In the genomic region with DNA sequence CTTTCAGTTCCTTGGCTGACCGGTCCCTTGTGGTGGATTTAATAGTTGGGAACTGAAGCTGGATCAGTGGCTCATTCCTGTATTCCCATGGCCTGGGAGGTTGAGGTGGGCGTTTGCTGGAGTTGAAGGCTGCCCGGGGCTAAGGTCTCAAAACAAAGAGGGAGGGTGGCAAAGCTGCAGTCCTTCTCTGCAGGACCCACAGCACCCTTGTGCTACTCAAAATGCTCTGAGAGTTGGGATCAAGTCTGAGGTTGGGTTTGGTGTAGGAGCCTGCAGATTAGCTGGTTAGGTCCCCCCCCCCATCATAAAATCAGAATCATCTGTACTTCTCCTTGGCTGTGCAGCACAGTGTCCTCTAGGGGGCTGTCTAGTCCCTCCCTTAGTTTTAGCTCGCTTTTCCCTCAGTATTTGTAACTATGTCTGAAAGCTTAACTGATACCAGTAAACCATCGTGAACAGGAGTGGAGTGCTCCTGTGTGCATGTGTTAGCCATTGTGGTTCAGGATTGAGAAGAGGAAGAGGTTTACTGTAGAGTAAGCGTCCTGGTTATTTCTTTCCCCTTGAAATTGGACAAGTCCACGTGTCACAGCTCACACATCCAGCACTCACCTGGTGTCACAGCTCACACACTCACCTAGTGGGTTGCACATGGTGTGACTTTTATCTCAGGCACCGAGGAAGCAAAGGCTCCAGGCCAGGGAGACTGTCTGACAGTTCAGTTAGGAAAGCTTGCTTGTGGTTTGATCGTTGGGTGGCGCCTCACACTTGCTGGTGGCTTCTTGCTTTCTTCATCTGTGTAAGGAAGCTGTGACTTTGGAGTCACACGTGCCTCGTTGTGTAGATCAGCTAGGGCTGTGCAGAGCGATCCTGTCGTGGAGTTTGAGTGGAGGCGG, we compare ENCODE assay signal across 8 mouse cellular contexts. TPM values are rescaled to one million over a fixed set of nuclear protein-coding genes. Genes with fewer than 3 reads are reported as not detected.
A peak's percentile ranks its signal among the peaks of the same experiment; 100 is the strongest.
DNase-seq lines count a peak whose midpoint lies in the region; ATAC-seq and TF ChIP-seq lines count a peak whose summit lies in the region.

No protein-coding gene starts in this region.

- no peak for TF ChIP-seq RAD21 in CH12.LX (IDR thresholded peaks at IDR 0.05; ENCODE audit: low read depth, low read length)

- no peaks in the 10 kb centered on the region for H3K9me3 ChIP-seq in heart, embryonic 10.5 days
- no peaks in the 10 kb centered on the region for H3K9me3 ChIP-seq in CH12.LX (replicated peaks; ENCODE audit: low read length)
- no peaks in the 10 kb centered on the region for H3K9me3 ChIP-seq in forebrain, embryonic 13.5 days (replicated peaks)
- H3K9me3 ChIP-seq in lung, postnatal 0 days (ENCODE audit: low read length), result no peaks in the 10 kb centered on the region

- in situ Hi-C loops in CH12.LX (cut with MboI; ENCODE audit: low pct_ligation_motif_present, low pct_unique_long_range_greater_than_20kb, low sequenced_read_pairs), result no loop called here

- no peaks in the 10 kb centered on the region for H3K27me3 ChIP-seq in heart, embryonic 10.5 days (ENCODE audit: insufficient read depth, poor library complexity, severe bottlenecking)
- peaks cover 14% of the 10 kb centered on the region for H3K27me3 ChIP-seq in CH12.LX (replicated peaks)
- no peaks in the 10 kb centered on the region for H3K27me3 ChIP-seq in forebrain, embryonic 13.5 days
- no peaks in the 10 kb centered on the region for H3K27me3 ChIP-seq in lung, postnatal 0 days (replicated peaks; ENCODE audit: insufficient read depth, low read length)

- 87% methylated on average over 15 of the region's 15 CpGs for WGBS in heart, embryonic 10.5 days
- 82% methylated on average over 15 of the region's 15 CpGs for WGBS in forebrain, embryonic 13.5 days
- 67% methylated on average over 15 of the region's 15 CpGs for WGBS in lung, postnatal 0 days

- TF ChIP-seq CTCF in CH12.LX (conservative IDR thresholded peaks at IDR 0.05 in 1 of 2, IDR thresholded peaks at IDR 0.05 in 1 of 2; ENCODE audit: low read depth in 2 of 2, low read length in 2 of 2), result peak; percentile 40 to 62; a peak in 2 of 4 replicates
- peak; percentile 65 for TF ChIP-seq CTCF in lung, postnatal 0 days (IDR thresholded peaks at IDR 0.05)

- ATAC-seq in forebrain, embryonic 13.5 days, result no peak
- ATAC-seq in lung, postnatal 0 days, result no peak

- no peak for DNase-seq in heart, embryonic 10.5 days (ENCODE audit: low spot score)
- no peak for DNase-seq in heart, adult 9 months (ENCODE audit: low spot score in 2 of 2)
- DNase-seq in CH12.LX (ENCODE audit: extremely low read depth), result no peak
- DNase-seq in lung, postnatal 0 days (ENCODE audit: low spot score), result peak; percentile 67
- no peak for DNase-seq in gastrocnemius, postnatal 36 days
- DNase-seq in adrenal gland, postnatal 4 days (ENCODE audit: low spot score in 2 of 2), result no peak
- DNase-seq in c-Kit-positive CD71-positive TER-119-positive erythroid progenitor cells, embryonic 14.5 days (ENCODE audit: low spot score), result no peak

- H3K9ac ChIP-seq in CH12.LX (ENCODE audit: insufficient read depth, low read depth), result no peak overlapping the region
- peak overlapping the region; percentile 100 for H3K9ac ChIP-seq in forebrain, embryonic 13.5 days
- no peak overlapping the region for H3K9ac ChIP-seq in lung, postnatal 0 days (replicated peaks; ENCODE audit: low read depth)

- 0 out of 2 replicates have a peak, but pooled peaks have one; percentile 23 for TF ChIP-seq POLR2A in CH12.LX (IDR thresholded peaks at IDR 0.05; ENCODE audit: low read depth, low read length)

- H3K79me2 ChIP-seq in CH12.LX (replicated peaks; ENCODE audit: control insufficient read depth, extremely low read depth, insufficient read depth, poor library complexity, severe bottlenecking), result peaks cover 59% of the 10 kb centered on the region

- dilution Hi-C loops in CH12.LX (cut with MboI; ENCODE audit: extremely low pct_ligation_motif_present, extremely low pct_unique_long_range_greater_than_20kb, low sequenced_read_pairs), result no loop called here

- no peak overlapping the region for H3K27ac ChIP-seq in heart, embryonic 10.5 days
- H3K27ac ChIP-seq in CH12.LX (ENCODE audit: insufficient read depth, low read depth), result no peak overlapping the region
- no peak overlapping the region; the same call in 1 of the 2 replicates for H3K27ac ChIP-seq in forebrain, embryonic 13.5 days
- H3K27ac ChIP-seq in lung, postnatal 0 days (ENCODE audit: low read length), result peak overlapping the region; percentile 47; the same call in 1 of the 2 replicates

- peaks cover 80% of the 10 kb centered on the region for H3K36me3 ChIP-seq in heart, embryonic 10.5 days
- H3K36me3 ChIP-seq in CH12.LX (replicated peaks in 1 of 2; ENCODE audit: control insufficient read depth in 1 of 2, insufficient read depth in 1 of 2, low read length in 1 of 2), result peaks cover 69 to 82% of the 10 kb centered on the region in 2 experiments
- peaks cover 80% of the 10 kb centered on the region for H3K36me3 ChIP-seq in forebrain, embryonic 13.5 days (ENCODE audit: poor library complexity, severe bottlenecking)
- peaks cover 47% of the 10 kb centered on the region for H3K36me3 ChIP-seq in lung, postnatal 0 days (ENCODE audit: insufficient read depth, low read length)

- H3K4me3 ChIP-seq in heart, embryonic 10.5 days, result peak overlapping the region; percentile 15; the same call in 1 of the 2 replicates
- H3K4me3 ChIP-seq in CH12.LX (replicated peaks in 1 of 3; ENCODE audit: low read depth in 2 of 3, low read length in 2 of 3, poor library complexity in 1 of 3), result no peak overlapping the region
- peak overlapping the region; percentile 99 for H3K4me3 ChIP-seq in forebrain, embryonic 13.5 days
- no peak overlapping the region for H3K4me3 ChIP-seq in lung, postnatal 0 days (ENCODE audit: low read depth, low read length)

- peaks cover 35% of the 10 kb centered on the region for H3K4me1 ChIP-seq in heart, embryonic 10.5 days
- H3K4me1 ChIP-seq in CH12.LX (ENCODE audit: control insufficient read depth in 1 of 2, insufficient read depth in 2 of 2), result peaks cover 3 to 32% of the 10 kb centered on the region in 2 experiments
- peaks cover 49% of the 10 kb centered on the region for H3K4me1 ChIP-seq in forebrain, embryonic 13.5 days
- H3K4me1 ChIP-seq in lung, postnatal 0 days (ENCODE audit: insufficient read depth, low read depth, low read length), result peaks cover 15% of the 10 kb centered on the region

- intact Hi-C loops in gastrocnemius, postnatal 36 days (cut with DNase I), result loop anchor here (10.0 kb wide), 2 partner anchors 651 to 1131 kb away; a partner anchor contains a TSS

- TF ChIP-seq EP300 in CH12.LX (IDR thresholded peaks at IDR 0.05; ENCODE audit: low read length), result no peak
- no peak for TF ChIP-seq EP300 in lung, postnatal 0 days (IDR thresholded peaks at IDR 0.05)

- H3K4me2 ChIP-seq in CH12.LX (ENCODE audit: insufficient read depth, low read depth, poor library complexity, severe bottlenecking), result no peak overlapping the region
- H3K4me2 ChIP-seq in forebrain, embryonic 13.5 days, result peak overlapping the region; percentile 97
- no peak overlapping the region for H3K4me2 ChIP-seq in lung, postnatal 0 days (replicated peaks; ENCODE audit: low read depth, low read length)

RNA-seq across cellular contexts. Expression of a gene that starts 4.4 kb away (rescaled TPM):
- polyA plus RNA-seq in heart, embryonic 10.5 days (2016; fragmentation: Nextera tagmentation; extraction: Ambion mirVana), result 367 and 489 TPM in 2 replicates
- total RNA-seq in CH12.LX (2012; rRNA removed) (208 and 229 TPM in 2 replicates), CH12.LX (2014; rRNA removed) (242 and 254 TPM in 2 replicates)
- polyA plus RNA-seq in CH12.LX (2012; ENCODE audit: insufficient read length, low read depth), result 341 and 411 TPM in 2 replicates
- polyA plus RNA-seq in forebrain, embryonic 13.5 days (2015; fragmentation: Nextera tagmentation; extraction: Ambion mirVana), result 592 and 632 TPM in 2 replicates
- 161 and 170 TPM in 2 replicates for polyA plus RNA-seq in lung, postnatal 0 days (2015; fragmentation: Nextera tagmentation; extraction: Ambion mirVana)
- 10 to 100 TPM; 67.7 to 83.0 TPM for total RNA-seq in gastrocnemius, postnatal 36 days (2021)
- total RNA-seq in adrenal gland, postnatal 4 days (2021), result 100 to 1,000 TPM; 364 to 387 TPM

RNA-seq across cellular contexts. Expression of a gene that starts 10.4 kb away (rescaled TPM):
- 8.4 and 10.4 TPM in 2 replicates for polyA plus RNA-seq in heart, embryonic 10.5 days (2016; fragmentation: Nextera tagmentation; extraction: Ambion mirVana)
- 16.7 and 22.0 TPM in 2 replicates for total RNA-seq in CH12.LX (2012; rRNA removed)
- total RNA-seq in CH12.LX (2014; rRNA removed), result 15.2 TPM in 2 replicates
- 25.9 and 31.6 TPM in 2 replicates for polyA plus RNA-seq in CH12.LX (2012; ENCODE audit: insufficient read length, low read depth)
- polyA plus RNA-seq in forebrain, embryonic 13.5 days (2015; fragmentation: Nextera tagmentation; extraction: Ambion mirVana), result 10.5 and 11.2 TPM in 2 replicates
- 11.2 and 12.2 TPM in 2 replicates for polyA plus RNA-seq in lung, postnatal 0 days (2015; fragmentation: Nextera tagmentation; extraction: Ambion mirVana)
- 1 to 10 TPM; 5.5 to 8.7 TPM for total RNA-seq in gastrocnemius, postnatal 36 days (2021)
- total RNA-seq in adrenal gland, postnatal 4 days (2021), result 10 to 100 TPM; 25.6 to 26.0 TPM

RNA-seq across cellular contexts. Expression of a gene that starts 12.5 kb away (rescaled TPM):
- 6.5 and 10.1 TPM in 2 replicates for polyA plus RNA-seq in heart, embryonic 10.5 days (2016; fragmentation: Nextera tagmentation; extraction: Ambion mirVana)
- total RNA-seq in CH12.LX (2012; rRNA removed), result 0.76 and 0.88 TPM in 2 replicates
- 0.23 and 0.27 TPM in 2 replicates for total RNA-seq in CH12.LX (2014; rRNA removed)
- polyA plus RNA-seq in CH12.LX (2012; ENCODE audit: insufficient read length, low read depth), result 1.4 and 2.0 TPM in 2 replicates
- 20.8 and 24.3 TPM in 2 replicates for polyA plus RNA-seq in forebrain, embryonic 13.5 days (2015; fragmentation: Nextera tagmentation; extraction: Ambion mirVana)
- 4.7 and 6.1 TPM in 2 replicates for polyA plus RNA-seq in lung, postnatal 0 days (2015; fragmentation: Nextera tagmentation; extraction: Ambion mirVana)
- total RNA-seq in gastrocnemius, postnatal 36 days (2021), result 1 to 10 TPM; 1.7 to 2.4 TPM
- total RNA-seq in adrenal gland, postnatal 4 days (2021), result 10 to 100 TPM; 11.4 to 12.4 TPM

RNA-seq across cellular contexts. Expression of a gene that starts 16.6 kb away (rescaled TPM):
- 22.5 and 25.0 TPM in 2 replicates for polyA plus RNA-seq in heart, embryonic 10.5 days (2016; fragmentation: Nextera tagmentation; extraction: Ambion mirVana)
- total RNA-seq in CH12.LX (2012; rRNA removed) (817 and 944 TPM in 2 replicates), CH12.LX (2014; rRNA removed) (659 and 667 TPM in 2 replicates)
- polyA plus RNA-seq in CH12.LX (2012; ENCODE audit: insufficient read length, low read depth), result 880 and 952 TPM in 2 replicates
- 37.7 and 45.8 TPM in 2 replicates for polyA plus RNA-seq in forebrain, embryonic 13.5 days (2015; fragmentation: Nextera tagmentation; extraction: Ambion mirVana)
- polyA plus RNA-seq in lung, postnatal 0 days (2015; fragmentation: Nextera tagmentation; extraction: Ambion mirVana), result 530 and 579 TPM in 2 replicates
- total RNA-seq in gastrocnemius, postnatal 36 days (2021), result 10 to 100 TPM; 28.2 to 39.1 TPM
- 10 to 100 TPM; 78.4 to 82.3 TPM for total RNA-seq in adrenal gland, postnatal 4 days (2021)

RNA-seq across cellular contexts. Expression of a gene that starts 25.3 kb away (rescaled TPM):
- 0.30 TPM in 1 of 2 replicates, not detected in the other for polyA plus RNA-seq in heart, embryonic 10.5 days (2016; fragmentation: Nextera tagmentation; extraction: Ambion mirVana)
- not detected in 2 replicates for total RNA-seq in CH12.LX (2012; rRNA removed)
- not detected in 2 replicates for total RNA-seq in CH12.LX (2014; rRNA removed)
- not detected in 2 replicates for polyA plus RNA-seq in CH12.LX (2012; ENCODE audit: insufficient read length, low read depth)
- polyA plus RNA-seq in forebrain, embryonic 13.5 days (2015; fragmentation: Nextera tagmentation; extraction: Ambion mirVana), result 0.37 and 0.59 TPM in 2 replicates
- 0.60 TPM in 1 of 2 replicates, not detected in the other for polyA plus RNA-seq in lung, postnatal 0 days (2015; fragmentation: Nextera tagmentation; extraction: Ambion mirVana)
- not detected for total RNA-seq in gastrocnemius, postnatal 36 days (2021)
- not detected for total RNA-seq in adrenal gland, postnatal 4 days (2021)

Comparison
In these comparisons a context has a peak if more than half of its experiments do, and no peak if none do; other contexts are left out.
1. H3K4me3 ChIP-seq: peak in heart, embryonic 10.5 days (single experiment) and forebrain, embryonic 13.5 days (single experiment); none in CH12.LX (0 of 3) and lung, postnatal 0 days (single experiment).